Mouse (Mus musculus): Measurements from ENCODE around the gene Mtrf1. TPM values are rescaled to one million over a fixed set of nuclear protein-coding genes. Genes with fewer than 3 reads are reported as not detected.

Mtrf1 gene
- polyA plus RNA-seq (2015; fragmentation: Nextera tagmentation; extraction: Ambion mirVana) = 11.4 and 12.1 TPM in 2 replicates

DNA sequence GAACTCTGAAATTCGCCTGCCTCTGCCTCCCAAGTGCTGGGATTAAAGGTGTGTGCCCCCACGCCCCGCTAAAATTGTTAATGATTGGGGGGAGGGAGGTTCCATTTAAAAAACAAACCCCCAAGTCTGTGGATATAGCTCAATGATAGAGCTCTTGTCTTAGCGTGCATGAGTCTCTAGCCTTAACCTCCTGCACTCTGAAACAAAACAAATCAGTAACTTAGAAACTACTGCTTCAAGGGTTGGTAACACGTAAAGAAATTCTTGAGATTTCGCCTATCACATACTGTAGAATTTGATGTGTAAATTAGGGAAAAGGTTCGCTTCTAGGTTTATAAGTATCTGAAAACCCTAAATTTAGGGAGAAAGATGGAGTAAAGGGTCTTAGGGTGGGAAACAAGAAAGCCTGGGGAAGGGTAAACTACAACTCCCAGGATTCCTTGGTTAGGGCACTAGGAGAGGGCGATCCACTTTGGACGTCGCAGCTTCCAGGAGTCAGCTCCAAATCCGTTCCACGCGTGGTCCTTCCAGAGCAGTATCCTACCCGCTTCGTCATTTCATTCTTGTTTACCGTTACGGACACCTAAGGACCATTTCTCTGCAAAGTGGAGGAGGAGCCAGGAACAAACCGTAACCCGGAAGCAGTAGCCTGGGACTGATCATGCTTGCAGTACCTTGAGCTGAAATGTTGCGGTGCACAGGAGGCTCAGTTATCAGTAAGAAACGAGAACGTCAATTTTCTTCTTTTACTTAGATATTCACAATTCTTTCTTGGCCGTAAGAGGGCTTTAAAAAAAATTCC is at the start of gene Mtrf1:
Mtrf1 (plus strand) TSS at position 452 of the 802 bp plus-strand sequence.
- peak within 1 kb of the TSS; percentile 69 for H3K27ac ChIP-seq (ENCODE audit: low read length)
- H3K4me1 ChIP-seq (replicated peaks; ENCODE audit: control insufficient read depth, insufficient read depth, low read length) = 0 out of 2 replicates have a peak, but pooled peaks cover 2% of the 10 kb centered on the region
- peak within 1 kb of the TSS; percentile 69 for H3K4me2 ChIP-seq (ENCODE audit: low read depth, low read length)
- peaks cover 7% of the 10 kb centered on the region; the same call in 1 of the 2 replicates for H3K36me3 ChIP-seq (ENCODE audit: control insufficient read depth, insufficient read depth, low read length)
- no peaks in the 10 kb centered on the region for H3K27me3 ChIP-seq (ENCODE audit: control insufficient read depth, insufficient read depth, low read depth, low read length)
- ATAC-seq (ENCODE audit: low read depth) = peak; percentile 90
- peak within 1 kb of the TSS; percentile 61 for H3K9ac ChIP-seq (ENCODE audit: low read length)
- peak within 1 kb of the TSS; percentile 53 for H3K4me3 ChIP-seq (ENCODE audit: low read length)
- 16% methylated on average over 23 of the region's 23 CpGs for WGBS
- no peaks in the 10 kb centered on the region for H3K9me3 ChIP-seq (ENCODE audit: control insufficient read depth, low read length)

DNA sequence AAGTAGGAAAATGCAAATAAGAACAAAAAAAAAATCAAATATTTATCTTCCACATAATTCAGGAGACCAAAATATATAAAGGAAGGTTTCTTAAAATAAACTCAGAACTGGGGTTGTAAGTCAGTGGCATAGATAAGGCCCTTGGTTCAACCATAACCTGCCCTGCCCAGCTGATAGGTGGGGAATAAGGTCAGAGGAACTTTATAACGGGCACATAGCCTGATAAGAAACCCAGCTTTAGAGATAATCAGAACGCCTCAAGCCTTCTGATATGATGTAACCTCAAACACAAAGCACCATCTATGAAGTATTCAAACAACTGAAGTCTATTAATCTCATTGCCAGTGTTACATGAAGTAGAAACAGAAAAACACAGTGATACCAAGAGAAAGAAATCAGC is 39.5 kb upstream of the Mtrf1 start:
- Histone ChIP-seq H3K27me3 (ENCODE audit: control insufficient read depth, insufficient read depth, low read depth, low read length) (no peaks in the 10 kb centered on the region), H3K4me3 (ENCODE audit: low read length) (no peak overlapping the region), H3K36me3 (ENCODE audit: control insufficient read depth, insufficient read depth, low read length) (peaks cover 25% of the 10 kb centered on the region), H3K9ac (ENCODE audit: low read length) (no peak overlapping the region), H3K4me2 (ENCODE audit: low read depth, low read length) (no peak overlapping the region), H3K4me1 (replicated peaks; ENCODE audit: control insufficient read depth, insufficient read depth, low read length) (no peaks in the 10 kb centered on the region), H3K27ac (ENCODE audit: low read length) (no peak overlapping the region), H3K9me3 (ENCODE audit: control insufficient read depth, low read length) (no peaks in the 10 kb centered on the region)
- 64% methylated on average over 2 of the region's 2 CpGs for WGBS
- ATAC-seq (ENCODE audit: low read depth) = no peak

DNA sequence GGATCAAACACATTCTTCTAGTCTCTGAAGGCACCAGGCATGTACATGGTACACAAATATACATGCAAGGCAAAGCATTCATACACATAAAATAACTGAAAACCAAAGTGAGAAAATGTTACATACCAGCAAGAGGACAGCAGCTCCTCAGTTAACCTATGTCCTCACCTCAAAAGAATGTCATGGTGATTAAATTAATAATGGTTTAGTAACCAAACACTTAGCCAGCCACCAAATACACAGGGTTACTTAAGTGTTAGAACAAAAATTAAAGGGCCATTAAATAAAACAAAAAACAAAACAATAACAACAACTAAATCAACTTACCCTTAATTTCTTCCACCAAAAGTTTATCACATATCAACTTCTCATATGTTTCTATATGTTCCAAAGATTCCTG is 20.5 kb upstream of the Mtrf1 start:
- Histone ChIP-seq H3K4me1 (replicated peaks; ENCODE audit: control insufficient read depth, insufficient read depth, low read length) (no peaks in the 10 kb centered on the region), H3K27ac (ENCODE audit: low read length) (no peak overlapping the region), H3K4me2 (ENCODE audit: low read depth, low read length) (no peak overlapping the region), H3K4me3 (ENCODE audit: low read length) (no peak overlapping the region), H3K27me3 (ENCODE audit: control insufficient read depth, insufficient read depth, low read depth, low read length) (no peaks in the 10 kb centered on the region), H3K36me3 (ENCODE audit: control insufficient read depth, insufficient read depth, low read length) (peaks cover 17% of the 10 kb centered on the region), H3K9me3 (ENCODE audit: control insufficient read depth, low read length) (no peaks in the 10 kb centered on the region), H3K9ac (ENCODE audit: low read length) (no peak overlapping the region)
- ATAC-seq (ENCODE audit: low read depth) = no peak

DNA sequence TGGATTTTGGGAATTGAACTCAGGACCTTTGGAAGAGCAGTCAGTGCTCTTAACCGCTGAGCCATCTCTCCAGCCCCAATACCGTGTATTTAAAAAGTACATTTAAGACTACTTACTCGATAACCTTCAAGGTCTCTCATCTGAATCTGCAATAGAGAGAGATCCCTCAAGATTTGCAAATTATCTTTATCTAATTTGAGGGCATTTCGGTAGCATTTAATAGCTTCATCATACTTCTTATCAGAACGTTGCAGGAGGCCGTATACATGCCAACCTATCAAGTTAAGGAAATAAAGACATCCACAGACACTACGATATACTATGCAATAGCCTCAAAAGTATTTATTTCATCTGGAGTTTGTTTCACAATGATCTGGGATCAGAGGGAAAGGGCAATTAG is 14.5 kb upstream of the Mtrf1 start:
- Histone ChIP-seq H3K36me3 (ENCODE audit: control insufficient read depth, insufficient read depth, low read length) (peaks cover 15% of the 10 kb centered on the region), H3K4me3 (ENCODE audit: low read length) (no peak overlapping the region), H3K27ac (ENCODE audit: low read length) (no peak overlapping the region), H3K4me2 (ENCODE audit: low read depth, low read length) (no peak overlapping the region), H3K4me1 (replicated peaks; ENCODE audit: control insufficient read depth, insufficient read depth, low read length) (no peaks in the 10 kb centered on the region), H3K27me3 (ENCODE audit: control insufficient read depth, insufficient read depth, low read depth, low read length) (no peaks in the 10 kb centered on the region), H3K9ac (ENCODE audit: low read length) (no peak overlapping the region), H3K9me3 (ENCODE audit: control insufficient read depth, low read length) (no peaks in the 10 kb centered on the region)
- no peak for ATAC-seq (ENCODE audit: low read depth)
- 93% methylated on average over 7 of the region's 7 CpGs for WGBS

DNA sequence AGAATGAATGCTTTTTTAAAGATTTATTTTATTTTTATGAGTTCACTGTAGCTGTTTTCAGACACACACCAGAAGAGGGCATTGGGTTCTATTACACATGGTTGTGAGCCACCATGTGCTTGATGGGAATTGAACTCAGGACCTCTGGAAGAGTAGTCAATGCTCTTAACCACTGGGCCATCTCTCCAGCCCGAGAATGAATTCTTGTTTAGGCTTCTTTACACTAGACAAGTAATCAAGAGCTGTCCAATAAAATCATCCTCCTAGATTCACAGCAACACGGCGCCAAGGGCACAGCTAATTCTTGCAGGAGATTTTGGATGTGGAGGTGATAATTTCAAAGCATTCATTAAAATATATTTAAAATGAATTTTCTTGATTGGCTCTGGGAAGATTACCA is 9.3 kb upstream of the Mtrf1 start:
- no peak for ATAC-seq (ENCODE audit: low read depth)
- H3K4me3 ChIP-seq (ENCODE audit: low read length) = no peak overlapping the region

DNA sequence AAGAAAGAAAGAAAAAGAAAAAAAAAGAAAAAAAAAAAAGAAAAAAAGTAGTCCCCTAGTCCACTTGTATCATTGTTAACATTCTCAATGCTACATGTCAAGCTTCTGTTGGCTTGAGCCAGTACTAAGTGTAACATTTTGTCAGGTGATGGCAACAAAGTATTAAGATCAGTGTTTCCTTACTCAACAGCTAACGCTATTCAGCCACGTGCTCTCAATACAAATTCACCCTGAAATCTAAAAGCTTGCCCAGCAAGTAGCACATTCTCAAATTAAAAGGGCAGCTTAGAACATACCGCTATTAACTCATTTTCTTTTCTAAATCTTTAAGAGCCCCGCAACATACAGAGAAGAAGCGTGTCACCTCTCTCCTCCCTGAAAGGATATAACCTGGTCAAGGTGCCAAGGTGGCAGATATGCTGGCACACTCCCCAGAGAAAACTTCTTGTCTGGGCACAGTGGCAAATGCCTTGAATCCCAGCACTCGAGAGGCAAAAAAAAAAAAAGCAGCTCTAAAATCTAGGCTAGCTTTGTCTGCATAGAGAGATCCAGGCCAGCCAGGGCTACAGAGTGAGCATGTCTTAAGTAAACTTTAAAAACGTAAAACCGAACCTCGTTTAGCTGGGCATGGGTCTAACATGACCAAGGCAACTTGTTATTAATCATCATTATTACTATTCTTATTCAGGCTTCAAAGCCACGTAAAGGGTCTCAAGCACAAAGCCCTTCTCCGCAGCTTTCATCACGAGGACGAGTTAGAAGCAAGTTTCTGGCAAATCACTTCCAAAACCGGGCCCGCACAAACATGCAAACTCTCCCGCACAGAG is 7.9 kb upstream of the Mtrf1 start:
- H3K36me3 ChIP-seq (ENCODE audit: control insufficient read depth, insufficient read depth, low read length) = 0 out of 2 replicates have a peak, but pooled peaks cover 4% of the 10 kb centered on the region
- peak overlapping the region; percentile 79 for H3K4me2 ChIP-seq (ENCODE audit: low read depth, low read length)
- H3K4me3 ChIP-seq (ENCODE audit: low read length) = peak overlapping the region; percentile 85
- no peaks in the 10 kb centered on the region for H3K9me3 ChIP-seq (ENCODE audit: control insufficient read depth, low read length)
- peak; percentile 29 for ATAC-seq (ENCODE audit: low read depth)
- H3K4me1 ChIP-seq (replicated peaks; ENCODE audit: control insufficient read depth, insufficient read depth, low read length) = peaks cover 7% of the 10 kb centered on the region
- H3K27ac ChIP-seq (ENCODE audit: low read length) = peak overlapping the region; percentile 97
- WGBS = under 1% methylated on average over 16 of the region's 16 CpGs
- H3K9ac ChIP-seq (ENCODE audit: low read length) = peak overlapping the region; percentile 94
- no peaks in the 10 kb centered on the region for H3K27me3 ChIP-seq (ENCODE audit: control insufficient read depth, insufficient read depth, low read depth, low read length)

More for the DNA sequence above, 9.3 kb upstream of the Mtrf1 start:
- H3K4me2 ChIP-seq (ENCODE audit: low read depth, low read length) = no peak overlapping the region
- H3K9me3 ChIP-seq (ENCODE audit: control insufficient read depth, low read length) = no peaks in the 10 kb centered on the region
- H3K9ac ChIP-seq (ENCODE audit: low read length) = no peak overlapping the region
- H3K27ac ChIP-seq (ENCODE audit: low read length) = no peak overlapping the region
- no peaks in the 10 kb centered on the region for H3K27me3 ChIP-seq (ENCODE audit: control insufficient read depth, insufficient read depth, low read depth, low read length)
- H3K4me1 ChIP-seq (replicated peaks; ENCODE audit: control insufficient read depth, insufficient read depth, low read length) = peaks cover 7% of the 10 kb centered on the region
- 91% methylated on average over 3 of the region's 3 CpGs for WGBS
- H3K36me3 ChIP-seq (ENCODE audit: control insufficient read depth, insufficient read depth, low read length) = peaks cover 5% of the 10 kb centered on the region

DNA sequence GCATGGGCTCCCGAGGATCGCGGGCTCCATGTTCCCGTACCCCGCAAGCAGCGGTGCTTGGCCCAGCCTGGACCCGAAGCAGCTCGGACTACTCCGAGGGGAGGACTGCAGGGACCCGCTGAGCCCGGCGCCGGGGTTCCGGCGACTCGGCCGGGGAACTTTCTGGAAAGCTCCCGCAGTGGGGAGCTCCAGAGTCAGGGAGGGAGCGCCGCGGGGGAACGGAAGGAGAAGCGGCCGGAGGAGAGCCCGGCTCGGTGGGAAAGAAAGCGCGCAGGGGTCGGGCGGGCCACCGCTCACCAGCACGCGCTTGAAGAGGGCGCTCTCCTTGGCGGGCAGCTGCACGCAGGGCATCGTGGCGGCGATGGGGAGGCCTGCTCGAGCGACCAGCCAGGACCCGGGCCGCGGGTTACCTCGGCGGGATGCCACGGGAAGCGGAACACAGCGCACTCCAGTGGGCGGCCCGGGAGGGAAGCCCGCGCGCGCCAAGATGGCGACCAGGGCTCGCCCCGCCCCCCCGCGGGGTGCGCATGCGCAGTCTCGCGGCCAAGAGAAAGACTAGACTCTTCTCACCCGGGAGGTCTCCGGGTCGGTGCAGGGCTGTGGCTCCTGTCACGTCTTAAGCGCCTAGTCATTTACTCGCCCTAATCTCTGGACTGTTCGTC is 7.2 kb upstream of the Mtrf1 start, which contains the start of gene Naa16:
Naa16 (minus strand) TSS at position 514 of the 662 bp plus-strand sequence.
- H3K9me3 ChIP-seq (ENCODE audit: control insufficient read depth, low read length) = no peaks in the 10 kb centered on the region
- peak within 1 kb of the TSS; percentile 97 for H3K27ac ChIP-seq (ENCODE audit: low read length)
- H3K9ac ChIP-seq (ENCODE audit: low read length) = peak within 1 kb of the TSS; percentile 94
- H3K4me2 ChIP-seq (ENCODE audit: low read depth, low read length) = peak within 1 kb of the TSS; percentile 79
- H3K4me1 ChIP-seq (replicated peaks; ENCODE audit: control insufficient read depth, insufficient read depth, low read length) = peaks cover 7% of the 10 kb centered on the region
- WGBS = under 1% methylated on average over 64 of the region's 71 CpGs
- no peaks in the 10 kb centered on the region for H3K27me3 ChIP-seq (ENCODE audit: control insufficient read depth, insufficient read depth, low read depth, low read length)
- H3K4me3 ChIP-seq (ENCODE audit: low read length) = peak within 1 kb of the TSS; percentile 85
- H3K36me3 ChIP-seq (ENCODE audit: control insufficient read depth, insufficient read depth, low read length) = 0 out of 2 replicates have a peak, but pooled peaks cover 4% of the 10 kb centered on the region
- peak; percentile 97 for ATAC-seq (ENCODE audit: low read depth)

DNA sequence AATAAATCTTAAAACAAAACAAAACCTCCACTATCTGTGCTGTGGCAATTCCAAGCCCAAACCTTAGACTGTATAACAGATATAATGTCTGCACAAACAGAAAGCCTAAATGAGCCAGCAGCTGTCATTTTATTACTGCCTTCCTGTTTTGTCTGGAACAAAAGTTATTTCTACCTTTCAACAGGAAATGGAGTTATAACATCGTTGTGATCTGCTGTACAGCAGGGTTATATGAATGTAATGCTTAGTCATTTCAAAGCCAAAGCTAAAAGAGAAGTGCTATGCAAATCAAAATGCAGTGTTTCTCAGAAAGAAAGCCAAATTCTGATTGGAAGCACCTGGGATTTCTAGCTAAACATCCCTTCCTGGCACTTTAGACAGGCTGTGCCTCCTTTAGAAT is 4.3 kb upstream of the Mtrf1 start:
- ATAC-seq (ENCODE audit: low read depth) = no peak
- Histone ChIP-seq H3K27ac (ENCODE audit: low read length) (no peak overlapping the region), H3K4me1 (replicated peaks; ENCODE audit: control insufficient read depth, insufficient read depth, low read length) (peaks cover 7% of the 10 kb centered on the region), H3K9me3 (ENCODE audit: control insufficient read depth, low read length) (no peaks in the 10 kb centered on the region), H3K27me3 (ENCODE audit: control insufficient read depth, insufficient read depth, low read depth, low read length) (no peaks in the 10 kb centered on the region), H3K4me2 (ENCODE audit: low read depth, low read length) (no peak overlapping the region), H3K4me3 (ENCODE audit: low read length) (no peak overlapping the region), H3K9ac (ENCODE audit: low read length) (no peak overlapping the region), H3K36me3 (ENCODE audit: control insufficient read depth, insufficient read depth, low read length) (no peaks in the 10 kb centered on the region)
- 47% methylated on average over 1 of the region's 1 CpGs for WGBS

DNA sequence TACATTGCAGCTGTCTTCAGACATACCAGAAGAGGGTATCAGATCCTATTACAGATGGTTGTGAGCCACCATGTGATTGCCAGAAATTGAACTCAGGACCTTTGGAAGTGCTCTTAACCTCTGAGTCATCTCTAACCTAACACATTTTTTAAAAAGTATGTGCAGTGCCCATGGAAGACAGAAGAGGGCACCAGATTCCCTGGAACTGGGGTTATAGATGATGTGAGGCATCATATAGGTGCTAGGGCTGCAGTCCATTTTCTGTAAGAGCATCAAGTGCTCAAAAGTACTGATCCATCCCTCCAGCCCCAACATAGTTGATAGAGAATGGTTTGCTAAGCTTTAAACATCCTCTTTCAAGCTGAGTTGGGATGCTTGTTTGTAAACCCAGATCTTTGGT is 3.0 kb upstream of the Mtrf1 start:
- Histone ChIP-seq H3K4me2 (ENCODE audit: low read depth, low read length) (no peak overlapping the region), H3K9ac (ENCODE audit: low read length) (no peak overlapping the region), H3K4me1 (replicated peaks; ENCODE audit: control insufficient read depth, insufficient read depth, low read length) (peaks cover 2% of the 10 kb centered on the region; the same call in 1 of the 2 replicates), H3K9me3 (ENCODE audit: control insufficient read depth, low read length) (no peaks in the 10 kb centered on the region), H3K36me3 (ENCODE audit: control insufficient read depth, insufficient read depth, low read length) (no peaks in the 10 kb centered on the region), H3K27ac (ENCODE audit: low read length) (no peak overlapping the region), H3K27me3 (ENCODE audit: control insufficient read depth, insufficient read depth, low read depth, low read length) (no peaks in the 10 kb centered on the region), H3K4me3 (ENCODE audit: low read length) (no peak overlapping the region)
- no peak for ATAC-seq (ENCODE audit: low read depth)

Measured in lung, embryonic 16.5 days (tissue).